Mouse (Mus musculus) lung, embryonic 15.5 days (tissue): Measurements from ENCODE around the gene Hoxa7. TPM values are rescaled to one million over a fixed set of nuclear protein-coding genes. Genes with fewer than 3 reads are reported as not detected.
A peak's percentile ranks its signal among the peaks of the same experiment; 100 is the strongest.

Experiments used
- ATAC-seq: fragments of 200-750 bp; cut with Nextera tagmentation; 2 replicates; pipeline ENCODE4 v1.8.0; 2017; ENCODE audit warnings: moderate number of reproducible peaks, borderline replicate concordance; ENCODE audit not compliant: low FRiP score, low TSS enrichment; ENCODE audit errors: extremely low read depth
- H3K27ac ChIP-seq: fragments of 300-500 bp; sonication (generic); 2 replicates; pipeline ENCODE4 v1.5.1; 2015; ENCODE audit warnings: moderate library complexity, mild to moderate bottlenecking, inconsistent platforms
- H3K27me3 ChIP-seq: fragments of 300-500 bp; sonication (generic); 2 replicates; pipeline ENCODE4 v1.6.1; 2015; ENCODE audit warnings: inconsistent platforms
- H3K36me3 ChIP-seq: fragments of 300-500 bp; sonication (generic); 2 replicates; pipeline ENCODE4 v1.6.1; 2015; ENCODE audit warnings: inconsistent platforms
- H3K4me1 ChIP-seq: fragments of 300-500 bp; sonication (generic); 2 replicates; pipeline ENCODE4 v1.6.1; 2015; ENCODE audit warnings: inconsistent platforms
- H3K4me2 ChIP-seq: fragments of 300-500 bp; sonication (generic); 2 replicates; pipeline ENCODE4 v1.6.1; 2015; ENCODE audit warnings: inconsistent platforms, mild to moderate bottlenecking, moderate library complexity
- H3K4me3 ChIP-seq: fragments of 300-500 bp; sonication (generic); 2 replicates; pipeline ENCODE4 v1.5.1; 2015; ENCODE audit warnings: mild to moderate bottlenecking, inconsistent platforms
- H3K9ac ChIP-seq: fragments of 300-500 bp; sonication (generic); 2 replicates; pipeline ENCODE4 v1.6.1; 2015; ENCODE audit warnings: inconsistent platforms
- H3K9me3 ChIP-seq: fragments of 300-500 bp; sonication (generic); 2 replicates; pipeline ENCODE4 v1.6.1; 2016; ENCODE audit warnings: inconsistent platforms
- WGBS: fragments of 180-500 bp; shearing (Covaris S2); methylation state at CpG from one replicate; pipeline ENCODE4 v1.1.7; 2015; 5-methylcytosine and 5-hydroxymethylcytosine counted together
- polyA plus RNA-seq: library from polyadenylated mRNA; unstranded; fragments of >200 nt; fragmentation: Nextera tagmentation; extraction: Ambion mirVana; gene quantifications from 2 replicates; pipeline ENCODE4 v1.2.1, GENCODE M21; 2015

The Hoxa7 gene
- polyA plus RNA-seq, 1 experiment from 2014 or later = 5.5 TPM

- Histone ChIP-seq H3K9ac (peak overlapping the region; percentile 35), H3K4me1 (peaks cover 13% of the 10 kb centered on the region; the same call in 1 of the 2 replicates), H3K4me3 (peak overlapping the region; percentile 42), H3K4me2 (peak overlapping the region; percentile 61), H3K27ac (peak overlapping the region; percentile 43; the same call in 1 of the 2 replicates), H3K36me3 (no peaks in the 10 kb centered on the region), H3K9me3 (no peaks in the 10 kb centered on the region), H3K27me3 (peaks cover 96% of the 10 kb centered on the region)
- 3% methylated on average over 37 of the region's 37 CpGs for WGBS
- ATAC-seq = peak; percentile 44
Measured at GRCm38 (mm10) chr6:52211170-52211935, 10.3 kb downstream of the Hoxa7 start.

DNA sequence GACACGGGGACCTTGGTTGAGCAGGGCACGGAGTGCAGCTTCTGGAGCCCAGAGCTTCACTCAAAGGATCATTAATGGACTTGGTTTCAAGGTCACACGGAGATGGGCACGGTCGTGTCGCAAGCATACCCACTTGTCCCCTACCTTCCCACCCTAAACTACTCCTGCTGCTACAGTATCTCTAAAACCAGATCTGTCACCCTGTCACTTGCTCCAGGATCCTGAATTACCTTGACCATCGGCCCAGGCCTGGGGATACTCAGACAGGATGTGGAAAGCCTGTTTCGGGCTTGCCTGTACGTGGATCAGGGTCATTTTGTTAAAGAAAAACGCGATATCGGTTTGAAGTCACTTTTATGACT lies 12.0 kb downstream of the Hoxa7 start:
- WGBS = 41% methylated on average over 12 of the region's 12 CpGs

GRCm38 (mm10) chr6:52208868-52209684 lies 12.6 kb downstream of the Hoxa7 start:
- H3K27ac ChIP-seq = peak overlapping the region; percentile 77
- H3K27me3 ChIP-seq = peaks cover 96% of the 10 kb centered on the region
- H3K36me3 ChIP-seq = no peaks in the 10 kb centered on the region
- 21% methylated on average over 18 of the region's 18 CpGs for WGBS
- peak overlapping the region; percentile 66 for H3K4me2 ChIP-seq
- H3K4me3 ChIP-seq = peak overlapping the region; percentile 42
- peak overlapping the region; percentile 43 for H3K9ac ChIP-seq
- no peaks in the 10 kb centered on the region for H3K9me3 ChIP-seq
- ATAC-seq = no peak
- peaks cover 5% of the 10 kb centered on the region; the same call in 1 of the 2 replicates for H3K4me1 ChIP-seq

More for the DNA sequence above, 12.0 kb downstream of the Hoxa7 start:
- peak overlapping the region; percentile 42 for H3K4me3 ChIP-seq
- H3K27me3 ChIP-seq = peaks cover 96% of the 10 kb centered on the region
- H3K27ac ChIP-seq = peak overlapping the region; percentile 77
- H3K4me2 ChIP-seq = peak overlapping the region; percentile 66
- no peaks in the 10 kb centered on the region for H3K9me3 ChIP-seq
- ATAC-seq = no peak
- peaks cover 5% of the 10 kb centered on the region; the same call in 1 of the 2 replicates for H3K4me1 ChIP-seq
- H3K9ac ChIP-seq = peak overlapping the region; percentile 32; the same call in 1 of the 2 replicates
- no peaks in the 10 kb centered on the region for H3K36me3 ChIP-seq

GRCm38 (mm10) chr6:52208072-52208867 lies 13.4 kb downstream of the Hoxa7 start, which contains the start of gene Hoxa6:
TSS of gene Hoxa6 (minus strand) at chr6:52208722.
- peak within 1 kb of the TSS; percentile 43 for H3K9ac ChIP-seq
- peaks cover 96% of the 10 kb centered on the region for H3K27me3 ChIP-seq
- H3K9me3 ChIP-seq = no peaks in the 10 kb centered on the region
- no peaks in the 10 kb centered on the region for H3K36me3 ChIP-seq
- H3K4me3 ChIP-seq = peak within 1 kb of the TSS; percentile 42
- H3K4me1 ChIP-seq = peaks cover 5% of the 10 kb centered on the region; the same call in 1 of the 2 replicates
- WGBS = 3% methylated on average over 47 of the region's 47 CpGs
- peak within 1 kb of the TSS; percentile 77 for H3K27ac ChIP-seq
- peak within 1 kb of the TSS; percentile 66 for H3K4me2 ChIP-seq
- no peak for ATAC-seq

DNA sequence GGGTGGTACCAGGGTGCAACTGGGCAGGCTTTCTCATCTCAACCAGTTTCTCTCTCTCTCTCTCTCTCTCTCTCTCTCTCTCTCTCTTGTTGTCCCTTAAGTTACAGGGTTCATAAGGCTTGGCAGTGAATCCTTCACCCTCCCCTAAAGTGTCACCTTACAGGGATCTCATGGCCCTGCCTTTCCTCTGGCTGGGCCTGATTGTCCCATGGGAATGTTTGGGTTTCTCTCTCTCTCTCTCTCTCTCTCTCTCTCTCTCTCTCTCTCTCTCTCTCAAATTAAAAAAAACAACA lies 14.0 kb downstream of the Hoxa7 start:
- H3K9ac ChIP-seq = 0 out of 2 replicates have a peak overlapping the region, but pooled peaks have one; percentile 42
- H3K36me3 ChIP-seq = no peaks in the 10 kb centered on the region
- H3K9me3 ChIP-seq = no peaks in the 10 kb centered on the region
- H3K27me3 ChIP-seq = peaks cover 96% of the 10 kb centered on the region
- no peaks in the 10 kb centered on the region; the same call in 1 of the 2 replicates for H3K4me1 ChIP-seq
- H3K27ac ChIP-seq = peak overlapping the region; percentile 77
- peak overlapping the region; percentile 42; the same call in 1 of the 2 replicates for H3K4me3 ChIP-seq
- no peak for ATAC-seq
- H3K4me2 ChIP-seq = peak overlapping the region; percentile 66

DNA sequence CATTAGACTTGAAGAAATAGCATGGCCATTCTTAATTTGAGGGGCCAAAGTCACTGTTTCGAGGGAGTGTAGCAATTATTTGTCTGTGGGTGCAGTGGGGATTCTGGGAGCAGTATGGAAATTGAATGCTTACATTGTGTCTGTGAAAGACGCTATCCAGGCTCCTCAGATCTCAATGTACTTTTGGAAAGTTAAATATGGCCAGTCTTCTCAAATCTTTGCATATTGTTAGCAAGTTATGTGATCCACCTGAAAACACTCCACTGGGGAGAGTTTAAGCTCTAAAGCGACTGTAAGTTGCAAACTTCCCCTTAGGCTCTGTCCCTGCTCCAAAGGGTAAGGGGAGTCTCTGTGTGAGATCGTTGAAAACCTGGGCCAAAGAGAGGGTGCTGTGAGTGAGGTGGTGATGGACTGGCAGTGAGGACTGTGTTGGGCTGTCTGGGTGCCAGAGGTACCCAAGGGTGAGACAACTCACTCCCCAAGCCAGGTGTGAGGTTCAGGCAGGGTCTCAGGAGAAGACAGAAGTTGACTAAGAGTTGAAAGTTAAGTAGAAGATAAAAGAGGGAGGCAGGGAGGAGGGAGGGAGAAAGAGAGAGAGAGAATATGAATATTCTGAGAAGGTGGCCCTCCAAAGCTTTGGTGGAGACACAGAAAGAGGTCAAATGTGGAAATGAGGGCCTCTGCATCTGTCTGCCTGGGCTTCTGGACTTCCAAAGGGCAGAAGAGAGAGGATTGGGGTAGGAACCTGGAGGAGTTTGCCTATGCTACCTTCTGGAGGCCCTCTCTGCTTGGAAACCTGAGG lies 14.6 kb downstream of the Hoxa7 start:
- Histone ChIP-seq H3K36me3 (no peaks in the 10 kb centered on the region), H3K4me3 (peak overlapping the region; percentile 42; the same call in 1 of the 2 replicates), H3K9ac (peak overlapping the region; percentile 42), H3K27ac (peak overlapping the region; percentile 71), H3K27me3 (peaks cover 95% of the 10 kb centered on the region), H3K4me1 (no peaks in the 10 kb centered on the region; the same call in 1 of the 2 replicates), H3K4me2 (peak overlapping the region; percentile 66), H3K9me3 (no peaks in the 10 kb centered on the region)
- 30% methylated on average over 4 of the region's 4 CpGs for WGBS
- no peak for ATAC-seq

GRCm38 (mm10) chr6:52205638-52206621 lies 15.7 kb downstream of the Hoxa7 start:
- H3K36me3 ChIP-seq = no peaks in the 10 kb centered on the region
- peak overlapping the region; percentile 66 for H3K4me2 ChIP-seq
- peak overlapping the region; percentile 74 for H3K4me3 ChIP-seq
- peak overlapping the region; percentile 51 for H3K27ac ChIP-seq
- WGBS = 16% methylated on average over 55 of the region's 55 CpGs
- H3K9ac ChIP-seq = peak overlapping the region; percentile 42
- H3K4me1 ChIP-seq = no peaks in the 10 kb centered on the region; the same call in 1 of the 2 replicates
- no peaks in the 10 kb centered on the region for H3K9me3 ChIP-seq
- ATAC-seq = no peak
- H3K27me3 ChIP-seq = peaks cover 93% of the 10 kb centered on the region

DNA sequence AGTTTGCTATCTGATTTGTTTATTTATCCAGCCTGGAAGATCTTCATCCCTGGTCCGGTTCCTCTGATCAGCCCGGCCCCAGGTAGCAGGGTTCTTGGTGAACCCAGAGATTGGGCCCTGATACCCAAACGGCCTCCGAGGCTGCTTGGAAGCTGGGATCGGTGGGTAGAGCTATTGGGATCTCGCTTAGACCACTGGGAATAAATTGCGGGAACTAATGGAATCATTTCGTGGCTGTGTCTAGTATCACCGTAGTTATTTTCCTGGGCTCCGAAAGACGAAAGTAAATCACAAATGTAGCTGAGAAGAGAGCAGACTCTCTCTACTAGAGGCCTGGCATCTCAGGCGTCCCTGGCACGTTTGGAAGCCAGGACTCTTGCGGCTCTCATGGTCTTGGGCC lies 16.4 kb downstream of the Hoxa7 start:
- peak overlapping the region; percentile 74 for H3K4me3 ChIP-seq
- H3K9me3 ChIP-seq = no peaks in the 10 kb centered on the region
- H3K27me3 ChIP-seq = peaks cover 92% of the 10 kb centered on the region
- WGBS = 13% methylated on average over 14 of the region's 14 CpGs
- H3K27ac ChIP-seq = peak overlapping the region; percentile 51
- H3K4me2 ChIP-seq = peak overlapping the region; percentile 66
- peak overlapping the region; percentile 42 for H3K9ac ChIP-seq
- no peaks in the 10 kb centered on the region for H3K36me3 ChIP-seq
- no peak for ATAC-seq
- no peaks in the 10 kb centered on the region; the same call in 1 of the 2 replicates for H3K4me1 ChIP-seq

- peak; percentile 88 for ATAC-seq
- Histone ChIP-seq H3K27ac (peak within 1 kb of the TSS; percentile 91), H3K27me3 (peaks cover 91% of the 10 kb centered on the region), H3K4me2 (peak within 1 kb of the TSS; percentile 66), H3K36me3 (no peaks in the 10 kb centered on the region), H3K9ac (peak within 1 kb of the TSS; percentile 97), H3K9me3 (no peaks in the 10 kb centered on the region), H3K4me1 (no peaks in the 10 kb centered on the region; the same call in 1 of the 2 replicates), H3K4me3 (peak within 1 kb of the TSS; percentile 74)
- WGBS = under 1% methylated on average over 65 of the region's 65 CpGs
Measured at GRCm38 (mm10) chr6:52204050-52204752, 17.5 kb downstream of the Hoxa7 start, which contains the start of gene Hoxa5. TSS of gene Hoxa5 (minus strand) at chr6:52204587.
